Mouse (Mus musculus): Measurements from ENCODE around the gene Stk16.

DNA sequence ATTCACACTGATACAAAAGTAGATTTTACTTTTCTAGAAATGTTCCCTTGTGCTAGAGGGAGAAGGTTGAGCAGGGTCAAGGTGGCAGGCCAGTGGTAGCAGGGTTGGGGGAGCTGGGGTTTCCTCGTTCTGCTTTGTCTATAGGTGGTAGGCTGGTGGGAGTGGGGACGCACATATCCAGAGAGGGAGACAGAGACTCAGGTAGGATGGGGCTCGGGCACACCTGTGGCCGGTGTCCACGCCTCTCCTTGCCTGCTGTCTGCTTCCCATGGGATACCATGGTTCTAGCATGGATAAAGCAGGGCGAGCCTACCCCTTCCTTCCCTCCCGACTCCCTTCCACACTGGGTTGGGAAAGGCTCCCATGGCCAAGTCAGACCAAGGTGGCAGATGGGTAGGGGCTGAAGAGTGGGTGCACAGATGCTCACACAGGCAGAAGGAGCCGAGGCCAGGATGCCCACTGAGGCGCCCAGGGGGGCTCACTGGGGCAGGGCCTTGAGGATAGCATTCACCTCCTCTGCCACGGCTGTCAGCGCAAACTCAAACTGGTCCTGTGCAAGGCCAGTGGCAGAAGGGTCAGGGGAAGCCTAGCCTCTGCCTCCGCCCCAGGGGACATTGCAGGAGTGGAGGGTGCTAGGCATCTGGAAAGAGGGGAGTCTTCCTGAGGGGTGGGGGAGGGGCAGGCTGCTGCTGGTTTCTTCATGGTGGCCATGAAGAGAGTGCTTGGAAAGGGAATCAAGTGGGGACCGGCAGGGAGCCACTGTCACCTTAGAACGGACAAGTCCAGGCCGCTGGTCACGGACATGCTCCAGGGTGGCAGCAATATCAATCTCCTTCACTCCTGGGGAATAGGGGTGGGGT, 36.7 kb downstream of the Stk16 start:
- no peak for TF ChIP-seq CTCF (IDR thresholded peaks at IDR 0.05; ENCODE audit: extremely low read depth, insufficient read length, insufficient replicate concordance, low read depth, low read length)
- TF ChIP-seq POLR2A (IDR thresholded peaks at IDR 0.05; ENCODE audit: low read depth, low read length) = no peak
